Mouse (Mus musculus): ENCODE results near the gene Per2.
"Not testable (repeated sequence)": the region's sequence is repeated elsewhere in the genome, so short reads cannot be mapped to it uniquely, and the experiment has no call there.

The Per2 gene

DNA sequence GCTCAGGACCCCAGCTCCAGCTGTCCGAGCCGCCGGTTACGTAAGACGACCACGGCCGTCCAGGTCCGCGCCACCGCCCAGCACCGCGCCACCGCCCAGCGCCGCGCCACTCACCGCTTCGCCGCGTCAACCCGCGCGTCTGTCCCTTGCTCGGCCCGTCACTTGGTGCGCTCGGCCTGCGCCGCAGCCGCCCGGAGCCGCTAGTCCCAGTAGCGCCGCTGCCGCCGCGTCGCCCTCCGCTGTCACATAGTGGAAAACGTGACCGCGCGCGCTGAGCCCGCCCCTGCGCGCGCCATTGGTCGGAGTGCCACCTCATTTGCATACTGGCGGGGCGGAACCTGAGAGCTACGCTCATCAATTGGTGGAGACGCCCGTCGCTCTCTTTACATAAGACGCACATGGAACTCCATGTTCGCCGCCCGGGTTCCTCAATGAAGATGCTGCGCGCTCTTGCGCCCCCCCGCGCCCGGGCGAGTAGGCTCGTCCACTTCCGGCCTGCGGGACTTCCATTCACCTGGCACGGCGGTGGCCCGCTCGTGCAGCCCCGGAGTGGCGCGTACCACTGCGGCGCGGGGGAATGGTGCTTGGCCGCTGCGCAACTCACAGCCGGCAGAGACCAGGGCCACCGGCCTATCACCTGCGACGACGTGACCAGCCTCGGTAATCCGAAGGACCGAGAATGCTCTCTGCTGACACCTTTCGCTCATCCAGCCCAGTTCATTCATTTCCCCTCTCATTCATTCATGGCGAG is at the start of gene Per2:
TSS of gene Per2 (minus strand) at position 266 of the 751 bp plus-strand sequence.
- peak; percentile 98 to 99 for DNase-seq (ENCODE audit: low spot score in 2 of 2)

DNA sequence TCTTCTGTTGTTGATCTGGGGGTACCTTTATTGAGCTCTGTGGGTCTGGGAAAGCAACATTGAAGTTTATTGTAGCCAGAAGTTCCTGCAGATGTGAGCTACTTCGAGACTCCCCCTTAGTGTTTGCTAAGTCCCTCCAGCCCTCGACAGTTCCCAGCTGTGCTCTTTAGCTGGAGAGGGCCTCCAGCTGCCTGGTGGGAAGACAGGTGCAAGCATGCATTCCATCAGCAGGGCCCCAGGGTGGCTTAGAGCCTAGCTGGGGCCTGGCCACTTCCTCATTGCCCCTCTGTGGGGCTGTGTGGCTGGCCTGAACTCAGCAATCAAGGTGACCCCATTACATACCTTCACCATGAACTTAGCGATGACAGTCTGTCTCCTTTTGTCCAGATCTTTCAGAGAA is 45.5 kb upstream of the Per2 start:
- DNase-seq (ENCODE audit: low spot score in 2 of 2) = no peak

DNA sequence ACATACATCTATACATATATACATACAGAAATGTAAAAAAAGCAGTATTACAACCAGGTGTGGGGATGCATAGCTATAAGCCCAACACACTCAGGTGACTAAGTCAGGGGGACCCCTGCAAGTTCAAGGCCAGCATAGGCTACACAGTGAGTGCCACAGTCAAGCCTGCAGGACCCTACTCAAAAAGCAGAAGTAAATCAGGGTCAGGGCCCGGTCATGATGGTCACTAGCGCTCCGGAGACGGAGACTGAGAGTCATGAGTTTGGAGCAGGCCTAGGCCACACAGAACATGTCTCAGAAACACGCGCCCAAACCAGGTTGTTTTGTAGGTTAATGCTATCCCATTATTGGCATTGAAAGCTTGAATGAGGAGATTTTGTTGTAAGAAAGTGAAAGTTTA is 39.5 kb upstream of the Per2 start:
- no peak for DNase-seq (ENCODE audit: low spot score in 2 of 2)

DNA sequence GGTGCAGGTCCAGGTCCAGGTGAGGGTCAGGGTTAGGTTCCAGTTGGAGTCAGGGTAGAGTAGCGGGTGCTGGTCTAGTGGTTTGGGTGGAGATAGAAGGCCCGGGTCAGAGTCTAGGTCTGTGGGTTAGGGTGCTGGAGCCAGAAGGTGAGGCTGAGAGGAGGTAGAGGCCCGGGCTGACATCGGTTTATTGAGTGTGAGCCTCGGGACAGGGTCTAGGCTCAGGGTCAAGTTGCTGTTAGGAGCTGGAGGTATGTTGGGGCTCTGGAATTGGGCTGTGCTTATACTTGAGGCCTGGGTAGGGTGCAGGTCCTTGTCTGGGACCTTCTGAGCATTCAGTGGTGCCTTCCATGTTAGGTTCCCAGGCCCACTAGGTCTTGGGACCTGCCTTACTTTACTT is 36.2 kb upstream of the Per2 start:
- DNase-seq (ENCODE audit: low spot score in 2 of 2) = no peak

DNA sequence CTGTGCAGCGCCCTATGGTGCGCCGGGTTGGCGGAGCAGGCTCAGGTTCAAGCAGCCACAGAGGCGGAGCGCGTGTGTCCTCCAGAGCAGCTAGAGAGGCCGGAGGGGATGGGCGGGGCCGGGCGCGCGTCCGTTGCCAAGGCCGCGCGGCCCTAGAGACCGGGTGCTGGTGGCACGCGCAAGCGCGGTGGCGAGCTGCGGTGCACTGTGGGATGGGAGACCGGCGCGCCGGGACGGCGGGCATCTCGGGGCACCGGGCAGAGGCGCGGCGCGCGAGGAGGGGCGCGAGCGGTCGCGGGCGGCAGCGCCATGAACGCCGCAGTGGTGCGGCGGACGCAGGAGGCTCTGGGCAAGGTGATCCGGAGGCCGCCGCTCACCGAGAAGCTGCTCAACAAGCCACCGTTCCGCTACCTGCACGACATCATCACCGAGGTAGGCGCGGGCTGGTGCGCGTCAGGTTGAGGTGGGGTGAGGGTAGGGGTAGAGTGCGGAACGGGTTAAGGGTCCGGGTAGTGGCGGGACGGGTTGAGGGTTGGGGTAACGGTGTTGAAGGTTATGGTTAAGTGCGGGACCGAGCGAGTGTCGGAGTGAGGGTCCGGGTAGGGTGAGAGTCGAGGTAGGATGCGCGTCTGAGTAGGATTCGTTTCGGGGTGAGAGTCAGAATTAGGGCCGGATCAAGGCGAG is 35.5 kb upstream of the Per2 start, which contains the start of gene Traf3ip1:
TSS of gene Traf3ip1 (plus strand) at position 191 of the 684 bp plus-strand sequence.
- peak; percentile 86 to 90 for DNase-seq (ENCODE audit: low spot score in 2 of 2)

DNA sequence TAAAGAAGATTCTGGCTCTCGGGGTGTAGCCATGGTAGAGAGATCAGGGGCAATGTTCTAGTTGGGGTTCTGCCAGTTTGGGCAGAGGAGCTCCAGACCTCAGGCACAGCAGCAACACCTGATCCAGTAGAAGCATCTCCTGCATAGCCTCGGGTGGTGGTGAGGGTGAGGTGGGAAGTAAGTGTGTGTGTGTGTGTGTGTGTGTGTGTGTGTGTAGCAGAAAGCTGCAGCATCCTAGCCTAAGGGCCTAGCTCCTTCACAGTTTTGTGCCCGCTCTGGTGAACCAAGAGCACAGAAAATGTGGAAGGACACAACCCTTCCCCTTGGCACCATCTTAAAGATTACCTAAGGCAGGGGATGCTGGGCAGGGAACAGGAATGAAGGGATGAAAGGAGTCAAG is 34.8 kb upstream of the Per2 start:
- no peak for DNase-seq (ENCODE audit: low spot score in 2 of 2)

DNA sequence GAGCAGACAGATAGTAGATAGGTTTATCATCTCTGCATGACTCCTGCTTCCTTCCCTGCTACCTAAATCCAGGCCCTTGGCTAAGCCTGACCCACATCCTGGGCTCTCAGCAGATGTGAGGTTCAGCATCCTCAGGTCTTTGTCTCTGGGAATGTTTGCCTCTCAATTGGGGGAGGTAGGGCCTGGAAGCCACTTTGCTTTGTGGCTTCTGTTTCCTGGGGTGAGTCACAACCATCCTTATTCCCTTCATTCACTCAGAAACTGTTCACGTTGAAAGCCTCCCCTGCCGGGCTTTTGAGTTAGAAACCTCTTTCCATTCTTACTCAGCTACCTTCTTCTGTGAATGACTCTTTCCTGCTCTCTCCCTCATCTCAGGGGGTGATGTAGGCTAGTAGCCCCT is 33.6 kb upstream of the Per2 start:
- DNase-seq (ENCODE audit: low spot score in 2 of 2) = no peak

DNA sequence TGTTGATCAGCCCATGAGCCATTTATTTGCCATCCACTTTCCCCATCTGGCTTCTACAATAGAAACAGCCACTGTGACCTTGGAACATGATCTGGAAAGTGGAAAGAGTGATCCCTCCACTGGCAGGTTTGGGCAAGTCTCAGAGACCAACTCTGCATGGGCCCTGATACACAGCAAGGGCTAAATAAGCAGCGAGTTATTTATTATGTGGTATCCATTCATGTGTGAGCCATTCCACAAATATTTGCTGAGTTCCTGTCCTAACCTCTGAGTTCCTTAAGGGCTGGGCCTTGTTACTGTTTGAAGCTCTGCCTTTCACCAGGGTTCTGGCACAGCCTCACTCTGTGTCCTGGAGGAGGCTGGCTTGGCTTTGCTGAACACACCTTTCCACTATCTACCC is 31.2 kb upstream of the Per2 start:
- no peak for DNase-seq (ENCODE audit: low spot score in 2 of 2)

DNA sequence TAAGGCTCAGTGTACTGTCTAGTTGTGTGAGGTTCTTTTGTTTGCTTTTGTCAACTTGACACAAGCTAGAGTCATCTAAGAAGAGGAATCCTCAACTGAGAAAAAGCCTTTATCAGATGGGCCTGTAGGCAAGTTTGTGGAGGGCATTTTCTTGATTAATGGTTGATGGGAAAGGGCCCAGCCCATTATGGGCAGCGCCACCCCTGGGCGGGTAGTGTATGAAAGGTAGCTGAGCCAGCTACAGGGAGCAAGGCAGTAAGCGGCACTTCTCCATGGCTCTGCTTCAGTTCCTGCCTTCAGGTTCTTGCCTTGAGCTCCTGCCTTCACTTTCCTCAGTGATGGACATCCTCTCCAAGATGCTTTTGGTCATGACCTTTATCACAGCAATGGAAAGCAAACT is 27.0 kb upstream of the Per2 start:
- no peak for DNase-seq (ENCODE audit: low spot score in 2 of 2)

DNA sequence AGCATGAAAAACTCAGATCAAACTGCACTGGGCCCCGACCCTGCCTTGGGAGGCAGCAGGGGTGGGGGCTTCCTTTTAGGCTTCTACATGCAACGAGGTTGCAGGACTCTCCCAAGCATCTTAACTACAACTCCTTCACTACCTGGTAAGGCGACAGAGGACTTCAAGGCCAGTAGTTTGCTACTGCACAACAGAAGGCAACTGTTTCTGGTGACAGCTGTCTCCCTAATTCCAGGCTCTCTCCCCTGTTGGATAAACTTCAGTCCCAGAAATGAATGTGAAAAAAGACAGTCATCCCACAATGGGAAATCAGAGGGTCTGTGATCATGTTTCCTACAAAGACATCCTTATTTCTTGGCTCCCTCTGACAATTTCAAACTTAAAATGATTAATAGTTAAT is 26.3 kb upstream of the Per2 start:
- no peak for DNase-seq (ENCODE audit: low spot score in 2 of 2)

DNA sequence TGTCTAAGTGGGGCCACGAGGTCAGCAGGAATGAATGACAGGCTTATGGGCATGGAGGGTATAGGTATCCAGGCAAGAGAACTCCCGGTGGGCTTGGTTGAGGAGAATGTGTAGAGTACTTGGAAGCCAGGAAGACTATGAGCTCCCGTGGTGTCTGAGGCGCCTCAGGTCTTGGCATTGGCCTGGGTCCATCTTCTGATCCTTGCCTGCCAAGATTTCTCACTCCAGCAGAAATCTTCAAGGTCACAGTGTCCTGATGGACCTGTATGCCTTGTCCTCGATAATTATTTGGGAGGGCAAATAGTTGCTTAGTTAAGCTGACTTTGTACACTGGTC is 24.9 kb upstream of the Per2 start:
- no peak for DNase-seq (ENCODE audit: low spot score in 2 of 2)

DNA sequence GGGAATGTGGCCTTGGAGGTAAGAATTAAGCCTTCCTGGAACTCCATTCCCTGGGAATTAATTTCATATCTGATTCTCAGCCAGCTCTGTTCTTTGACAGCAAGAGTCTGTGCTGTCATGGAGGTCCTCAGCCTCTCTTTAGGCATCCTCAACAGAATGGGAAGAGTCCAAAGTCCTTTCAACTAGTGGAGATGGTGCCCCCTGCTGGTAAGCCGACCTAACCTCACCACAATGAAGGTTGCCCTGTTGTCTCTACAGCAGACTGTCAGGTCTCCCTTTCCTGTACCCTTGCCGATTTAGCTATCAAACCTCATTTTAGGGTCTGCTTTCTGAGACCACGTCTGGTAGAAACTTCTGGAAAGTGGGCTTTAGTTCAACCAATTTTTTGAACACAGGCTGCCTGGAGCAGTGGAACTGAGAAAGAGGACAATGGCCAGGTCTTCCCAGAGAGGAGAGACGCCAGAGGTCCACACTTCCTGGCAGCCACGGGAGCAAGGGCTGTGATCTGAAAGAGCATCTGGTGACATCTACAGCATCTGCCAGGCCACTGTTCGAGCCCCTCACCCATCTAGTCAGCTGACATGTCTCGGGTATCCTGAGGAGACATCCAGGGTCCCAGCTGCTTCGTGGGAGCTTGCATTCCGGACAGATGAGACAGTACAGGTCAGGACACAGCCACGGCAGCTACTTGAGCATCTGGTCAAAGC is 24.3 kb upstream of the Per2 start:
- peak; percentile 62 to 79 for DNase-seq (ENCODE audit: low spot score in 2 of 2)

DNA sequence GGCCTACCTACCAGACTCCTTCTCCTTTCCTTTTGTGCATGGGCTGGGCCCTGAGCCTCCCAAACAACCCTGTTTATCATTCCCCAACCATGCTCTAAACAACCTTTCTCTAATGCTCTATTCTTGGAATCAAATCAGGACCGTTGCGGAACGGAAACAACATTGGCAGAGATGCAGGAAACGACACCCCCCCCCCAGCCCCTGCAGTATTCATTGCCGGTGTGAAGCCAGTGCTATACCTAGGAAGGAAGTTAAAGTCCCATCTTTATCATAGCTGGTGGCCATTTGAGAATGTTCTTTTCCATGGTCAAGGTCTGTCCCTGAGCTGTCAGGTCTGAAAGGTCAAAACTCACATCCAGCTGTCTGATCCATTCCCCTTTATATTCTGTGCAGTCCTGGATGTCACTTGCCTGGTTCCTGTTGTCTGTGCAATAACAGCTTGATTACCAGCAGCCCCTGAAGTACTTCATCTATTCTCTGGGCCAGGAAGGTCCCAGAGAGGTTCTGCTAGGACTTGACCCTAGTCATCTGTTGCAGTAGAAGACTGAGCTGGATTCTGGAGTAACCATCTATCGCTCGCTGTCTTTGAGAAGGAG is 23.6 kb upstream of the Per2 start:
- no peak for DNase-seq (ENCODE audit: low spot score in 2 of 2)

DNA sequence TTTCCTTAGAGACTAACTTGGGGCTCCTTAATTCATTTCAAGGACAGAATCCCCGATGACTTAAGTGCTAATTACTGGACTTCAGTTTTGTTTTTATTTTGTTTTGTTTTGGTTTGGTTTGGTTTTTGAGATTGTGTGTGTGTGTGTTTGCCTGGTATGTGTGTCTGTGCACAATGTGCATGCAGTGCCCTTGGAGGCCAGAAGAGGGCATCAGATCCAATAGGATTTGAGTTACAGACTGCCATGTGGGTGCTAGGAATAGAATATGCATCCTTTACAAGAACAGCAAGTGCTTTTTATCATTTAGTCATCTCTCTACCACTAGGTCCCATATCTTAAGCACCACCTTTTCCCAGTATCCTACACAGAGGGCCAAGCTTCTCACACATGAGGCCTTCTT is 19.8 kb upstream of the Per2 start:
- DNase-seq (ENCODE audit: low spot score in 2 of 2) = no peak

DNA sequence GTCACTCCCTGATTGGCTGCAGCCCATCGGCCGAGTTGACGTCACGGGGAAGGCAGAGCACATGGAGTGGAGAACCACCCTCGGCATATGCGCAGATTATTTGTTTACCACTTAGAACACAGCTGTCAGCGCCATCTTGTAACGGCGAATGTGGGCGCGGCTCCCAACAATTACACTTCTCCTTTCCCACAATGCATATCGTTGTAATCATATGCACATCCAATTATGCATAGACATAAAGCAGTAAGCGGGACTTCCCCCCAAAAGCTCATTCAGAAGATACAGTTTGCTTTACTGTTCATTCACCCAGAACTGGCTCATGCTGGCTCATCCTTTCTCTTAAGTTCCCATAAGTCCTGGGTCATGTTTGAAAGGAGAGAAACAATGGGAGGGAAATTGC is 19.0 kb upstream of the Per2 start:
- DNase-seq (ENCODE audit: low spot score in 2 of 2) = not testable (repeated sequence)

DNA sequence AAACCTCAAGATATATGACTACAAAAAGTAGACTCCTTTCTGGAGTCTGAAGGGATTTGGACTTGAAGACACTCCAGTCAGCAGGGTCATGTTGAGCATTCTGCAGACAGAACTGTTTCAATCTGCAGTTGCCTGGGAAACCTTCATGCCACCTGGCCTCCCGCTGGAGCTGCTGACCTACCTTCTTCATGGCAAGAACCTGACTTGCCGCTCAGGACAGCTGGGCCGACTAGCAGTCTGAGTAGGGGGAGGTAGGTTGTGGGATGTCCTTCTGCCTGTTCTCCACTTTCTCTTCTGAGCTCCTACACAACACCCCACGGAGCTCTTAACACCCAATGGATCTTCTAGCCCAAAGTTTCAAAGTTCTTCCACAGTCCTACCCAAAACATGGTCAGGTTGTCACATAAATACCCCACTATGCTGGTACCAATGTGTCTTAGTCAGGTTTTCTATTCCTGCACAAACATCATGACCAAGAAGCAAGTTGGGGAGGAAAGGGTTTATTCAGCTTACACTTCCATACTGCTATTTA is 10.8 kb upstream of the Per2 start:
- DNase-seq (ENCODE audit: low spot score in 2 of 2) = no peak

DNA sequence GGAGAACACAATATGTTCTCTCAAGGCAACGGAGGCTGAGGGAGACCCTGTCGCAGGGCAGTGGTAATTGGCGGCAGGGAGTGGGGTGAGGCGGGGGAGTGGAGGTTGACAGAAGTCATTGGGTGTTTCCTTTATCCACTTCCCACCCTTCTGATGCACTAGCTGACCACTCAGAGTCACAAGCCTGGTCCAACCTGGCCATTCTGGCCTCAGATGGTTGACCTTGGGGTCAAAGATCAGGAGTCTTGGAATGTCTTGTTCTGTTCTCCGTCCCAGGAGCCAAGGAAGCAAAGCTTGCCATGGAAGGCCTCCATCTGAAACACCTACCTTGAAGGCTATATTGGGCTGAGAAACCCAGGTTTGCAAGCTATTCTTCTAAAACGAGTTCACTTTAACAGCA is 7.1 kb upstream of the Per2 start:
- DNase-seq (ENCODE audit: low spot score in 2 of 2) = no peak

DNA sequence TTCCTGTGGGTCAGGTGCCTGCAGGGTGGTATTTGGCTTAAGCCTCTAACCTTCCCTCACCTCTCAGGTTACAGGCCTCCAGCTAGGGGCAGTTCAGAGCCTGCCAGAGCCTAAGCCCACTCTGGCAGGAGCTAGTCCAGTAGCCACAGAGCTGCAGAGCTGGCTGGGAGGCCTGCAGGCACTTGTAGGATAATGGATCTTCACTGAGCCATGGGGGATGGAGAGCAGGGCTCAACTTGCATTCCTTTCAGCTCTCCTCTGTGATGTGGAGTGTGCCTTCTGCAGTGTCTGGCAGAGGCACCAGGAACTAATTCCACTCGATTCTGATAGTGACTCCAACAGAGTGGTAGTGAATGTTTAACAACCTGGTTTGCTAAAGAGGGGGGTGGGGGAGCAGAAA is 6.1 kb upstream of the Per2 start:
- DNase-seq (ENCODE audit: low spot score in 2 of 2) = no peak

DNA sequence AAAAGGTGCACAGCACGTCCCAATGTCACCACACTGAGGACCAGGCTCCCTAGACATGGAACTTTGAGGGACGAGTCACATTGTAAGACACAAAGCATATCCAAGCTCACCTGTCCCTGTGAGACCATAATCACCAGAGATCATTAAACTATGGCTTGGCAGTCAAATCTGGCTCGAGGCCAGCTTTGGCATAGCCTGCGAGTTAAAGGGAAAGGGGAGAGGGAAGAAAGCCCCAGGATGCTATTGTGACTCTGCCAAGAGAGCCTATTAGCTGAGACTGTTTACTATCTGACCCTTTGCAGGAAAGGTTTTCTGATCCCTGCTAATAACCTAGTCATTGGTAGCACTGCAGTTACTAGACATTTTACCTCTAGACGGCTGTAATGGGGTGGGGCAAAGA is 5.3 kb upstream of the Per2 start:
- no peak for DNase-seq (ENCODE audit: low spot score in 2 of 2)

DNA sequence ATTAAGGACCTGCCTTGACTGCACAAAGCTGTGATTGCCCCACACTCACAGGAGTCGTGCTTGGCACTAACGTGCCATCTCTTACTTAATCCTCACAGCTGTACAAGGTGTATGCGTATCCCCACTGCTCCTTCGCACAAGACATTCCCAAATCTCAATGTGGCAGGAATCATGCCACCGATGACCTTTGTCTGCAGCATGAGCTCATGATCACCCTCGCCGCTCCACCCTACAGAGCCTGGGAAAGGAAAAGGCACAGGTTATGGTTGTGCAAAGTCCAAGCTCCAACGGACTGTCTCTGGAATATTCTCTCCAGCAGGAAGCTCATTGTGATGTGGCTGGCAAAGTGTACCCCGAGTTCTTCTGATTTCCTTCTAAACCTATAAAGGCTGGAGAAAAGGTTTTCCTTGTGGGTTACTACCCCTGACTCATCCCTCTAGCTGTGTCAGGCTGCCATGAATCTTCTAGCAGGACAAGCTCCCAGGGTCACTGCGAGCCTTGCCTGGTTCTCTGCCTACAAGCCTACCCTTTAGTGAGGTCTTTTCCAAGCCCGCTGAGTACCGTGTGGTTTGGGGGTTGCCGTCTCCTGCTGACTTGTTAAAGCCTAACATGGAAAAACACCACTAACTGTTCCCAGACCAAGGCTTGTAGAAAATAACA is 4.3 kb upstream of the Per2 start:
- DNase-seq (ENCODE audit: low spot score in 2 of 2) = no peak

DNA sequence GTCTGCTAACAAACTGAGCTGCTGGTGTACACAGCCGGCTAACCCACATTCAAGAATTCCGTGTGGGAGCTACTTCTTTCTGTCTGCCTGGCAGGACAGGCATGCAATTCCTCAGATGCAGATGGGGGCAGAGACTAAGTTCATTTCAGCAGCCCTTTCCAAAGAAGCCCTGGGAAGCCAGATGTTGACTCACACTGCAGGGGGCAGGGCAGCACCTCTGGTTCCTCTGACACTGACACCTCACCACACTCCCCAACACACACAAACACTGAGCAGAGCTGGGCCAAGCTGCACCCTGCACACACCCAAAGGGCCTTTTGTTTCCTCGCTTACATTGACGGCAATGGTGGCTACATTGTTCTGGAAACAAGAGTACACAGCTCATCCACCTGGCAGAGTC is 1.4 kb upstream of the Per2 start:
- no peak for DNase-seq (ENCODE audit: low spot score in 2 of 2)

DNA sequence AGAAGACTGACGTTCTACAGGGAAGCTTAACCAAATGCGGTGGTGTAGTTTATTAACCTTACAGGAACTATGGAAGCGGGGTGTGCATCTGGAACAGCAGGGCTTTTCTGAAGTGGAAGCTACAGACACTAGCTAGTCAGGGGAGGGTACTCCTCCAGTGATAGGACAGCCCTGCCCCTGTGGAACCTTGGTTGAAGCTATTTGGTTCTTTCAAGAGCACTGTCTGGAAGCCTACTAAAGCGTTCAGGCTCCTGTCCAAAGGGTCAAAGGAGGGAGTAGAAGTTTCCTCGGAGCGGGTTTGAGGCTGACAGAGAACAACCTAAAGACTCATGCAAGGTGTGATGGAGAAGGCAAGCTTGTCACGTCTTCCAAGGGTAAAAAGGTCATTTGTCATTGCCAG is 945 bp upstream of the Per2 start:
- no peak for DNase-seq (ENCODE audit: low spot score in 2 of 2)
